ENCODE assay signal across 8 mouse cellular contexts in genomic region chr11:120580871-120581331, GRCm38 (mm10). TPM values are rescaled to one million over a fixed set of nuclear protein-coding genes. Genes with fewer than 3 reads are reported as not detected.
A peak's percentile ranks its signal among the peaks of the same experiment; 100 is the strongest.
DNase-seq lines count a peak whose midpoint lies in the region; ATAC-seq lines count a peak whose summit lies in the region.

No protein-coding gene starts in this region.

- under 1% methylated on average over 44 of the region's 44 CpGs for WGBS in heart, embryonic 10.5 days
- 1% methylated on average over 43 of the region's 44 CpGs for WGBS in kidney, embryonic 15.5 days
- WGBS in lung, embryonic 16.5 days: under 1% methylated on average over 31 of the region's 44 CpGs

- H3K4me1 ChIP-seq in heart, embryonic 10.5 days: peaks cover 31% of the 10 kb centered on the region
- H3K4me1 ChIP-seq in kidney, embryonic 15.5 days: peaks cover 48% of the 10 kb centered on the region
- peaks cover 20% of the 10 kb centered on the region for H3K4me1 ChIP-seq in lung, embryonic 16.5 days (replicated peaks; ENCODE audit: control insufficient read depth, insufficient read depth, low read length)

- peaks cover 71% of the 10 kb centered on the region for H3K36me3 ChIP-seq in heart, embryonic 10.5 days
- peaks cover 55% of the 10 kb centered on the region for H3K36me3 ChIP-seq in kidney, embryonic 15.5 days
- H3K36me3 ChIP-seq in lung, embryonic 16.5 days (ENCODE audit: control insufficient read depth, insufficient read depth, low read length): peaks cover 36% of the 10 kb centered on the region

- peak overlapping the region; percentile 90 for H3K4me2 ChIP-seq in kidney, embryonic 15.5 days
- peak overlapping the region; percentile 74 for H3K4me2 ChIP-seq in lung, embryonic 16.5 days (ENCODE audit: low read depth, low read length)

- peak; percentile 31 for DNase-seq in layer of hippocampus, adult 9-11 months
- no peak for DNase-seq in layer of hippocampus, adult 11-12 months (ENCODE audit: low spot score)
- peak; percentile 55 for DNase-seq in cerebellum, postnatal 14 days
- no peak for DNase-seq in heart, embryonic 10.5 days (ENCODE audit: low spot score)
- DNase-seq in retina, postnatal 1 day: peak; percentile 45
- DNase-seq in yolk sac, embryonic 10.5 days (ENCODE audit: low spot score): no peak

- H3K27ac ChIP-seq in heart, embryonic 10.5 days: peak overlapping the region; percentile 99
- peak overlapping the region; percentile 94 for H3K27ac ChIP-seq in kidney, embryonic 15.5 days
- peak overlapping the region; percentile 94 for H3K27ac ChIP-seq in lung, embryonic 16.5 days (ENCODE audit: low read length)

- H3K9ac ChIP-seq in kidney, embryonic 15.5 days: peak overlapping the region; percentile 96
- peak overlapping the region; percentile 94 for H3K9ac ChIP-seq in lung, embryonic 16.5 days (ENCODE audit: low read length)

- H3K27me3 ChIP-seq in heart, embryonic 10.5 days (ENCODE audit: insufficient read depth, poor library complexity, severe bottlenecking): no peaks in the 10 kb centered on the region
- no peaks in the 10 kb centered on the region for H3K27me3 ChIP-seq in kidney, embryonic 15.5 days
- H3K27me3 ChIP-seq in lung, embryonic 16.5 days (ENCODE audit: control insufficient read depth, insufficient read depth, low read depth, low read length): no peaks in the 10 kb centered on the region

- peak overlapping the region; percentile 91 for H3K4me3 ChIP-seq in heart, embryonic 10.5 days
- peak overlapping the region; percentile 95 for H3K4me3 ChIP-seq in kidney, embryonic 15.5 days (replicated peaks)
- H3K4me3 ChIP-seq in lung, embryonic 16.5 days (ENCODE audit: low read length): peak overlapping the region; percentile 91

- peak; percentile 30; the same call in 1 of the 2 replicates for ATAC-seq in kidney, embryonic 15.5 days (replicated peaks; ENCODE audit: low FRiP score)
- ATAC-seq in lung, embryonic 16.5 days (ENCODE audit: low read depth): peak; percentile 56

- no peaks in the 10 kb centered on the region for H3K9me3 ChIP-seq in heart, embryonic 10.5 days
- no peaks in the 10 kb centered on the region for H3K9me3 ChIP-seq in kidney, embryonic 15.5 days (replicated peaks)
- H3K9me3 ChIP-seq in lung, embryonic 16.5 days (ENCODE audit: control insufficient read depth, low read length): peaks cover 5% of the 10 kb centered on the region

RNA-seq across cellular contexts. Expression of gene Arhgdia, which starts 0.5 kb away (rescaled TPM):
- polyA plus RNA-seq in heart, embryonic 10.5 days (2016; fragmentation: Nextera tagmentation; extraction: Ambion mirVana): 587 and 673 TPM in 2 replicates
- 588 and 644 TPM in 2 replicates for polyA plus RNA-seq in kidney, embryonic 15.5 days (2015; fragmentation: Nextera tagmentation; extraction: Ambion mirVana)
- 654 and 680 TPM in 2 replicates for polyA plus RNA-seq in lung, embryonic 16.5 days (2015; fragmentation: Nextera tagmentation; extraction: Ambion mirVana)

RNA-seq across cellular contexts. Expression of gene P4hb, which starts 7.8 kb away (rescaled TPM):
- polyA plus RNA-seq in heart, embryonic 10.5 days (2016; fragmentation: Nextera tagmentation; extraction: Ambion mirVana): 550 and 670 TPM in 2 replicates
- polyA plus RNA-seq in kidney, embryonic 15.5 days (2015; fragmentation: Nextera tagmentation; extraction: Ambion mirVana): 718 and 736 TPM in 2 replicates
- polyA plus RNA-seq in lung, embryonic 16.5 days (2015; fragmentation: Nextera tagmentation; extraction: Ambion mirVana): 829 and 841 TPM in 2 replicates

RNA-seq across cellular contexts. Expression of gene Alyref, which starts 17.3 kb away (rescaled TPM):
- polyA plus RNA-seq in heart, embryonic 10.5 days (2016; fragmentation: Nextera tagmentation; extraction: Ambion mirVana): 365 and 444 TPM in 2 replicates
- 494 TPM in 2 replicates for polyA plus RNA-seq in kidney, embryonic 15.5 days (2015; fragmentation: Nextera tagmentation; extraction: Ambion mirVana)
- 82.6 and 266 TPM in 2 replicates for polyA plus RNA-seq in lung, embryonic 16.5 days (2015; fragmentation: Nextera tagmentation; extraction: Ambion mirVana)

RNA-seq across cellular contexts. Expression of gene Anapc11, which starts 17.3 kb away (rescaled TPM):
- polyA plus RNA-seq in heart, embryonic 10.5 days (2016; fragmentation: Nextera tagmentation; extraction: Ambion mirVana): 186 and 201 TPM in 2 replicates
- polyA plus RNA-seq in kidney, embryonic 15.5 days (2015; fragmentation: Nextera tagmentation; extraction: Ambion mirVana): 193 and 206 TPM in 2 replicates
- polyA plus RNA-seq in lung, embryonic 16.5 days (2015; fragmentation: Nextera tagmentation; extraction: Ambion mirVana): 215 and 224 TPM in 2 replicates

RNA-seq across cellular contexts. Expression of gene Npb, which starts 27.4 kb away (rescaled TPM):
- polyA plus RNA-seq in heart, embryonic 10.5 days (2016; fragmentation: Nextera tagmentation; extraction: Ambion mirVana): 4.8 and 7.0 TPM in 2 replicates
- polyA plus RNA-seq in kidney, embryonic 15.5 days (2015; fragmentation: Nextera tagmentation; extraction: Ambion mirVana): 24.4 and 25.2 TPM in 2 replicates
- polyA plus RNA-seq in lung, embryonic 16.5 days (2015; fragmentation: Nextera tagmentation; extraction: Ambion mirVana): 1.5 and 1.6 TPM in 2 replicates

Comparison
In these comparisons a context has a peak if more than half of its experiments do, and no peak if none do; other contexts are left out.
1. DNase-seq: peak in layer of hippocampus, adult 9-11 months (single experiment), cerebellum, postnatal 14 days (2 of 2) and retina, postnatal 1 day (single experiment); none in layer of hippocampus, adult 11-12 months (single experiment), heart, embryonic 10.5 days (single experiment) and yolk sac, embryonic 10.5 days (single experiment).
2. Peak in every context shown above with its lines, with median percentiles within 50 percentile points of each other: H3K27ac ChIP-seq and H3K4me3 ChIP-seq.